ENCODE assay signal across 8 mouse cellular contexts in the genomic region with DNA sequence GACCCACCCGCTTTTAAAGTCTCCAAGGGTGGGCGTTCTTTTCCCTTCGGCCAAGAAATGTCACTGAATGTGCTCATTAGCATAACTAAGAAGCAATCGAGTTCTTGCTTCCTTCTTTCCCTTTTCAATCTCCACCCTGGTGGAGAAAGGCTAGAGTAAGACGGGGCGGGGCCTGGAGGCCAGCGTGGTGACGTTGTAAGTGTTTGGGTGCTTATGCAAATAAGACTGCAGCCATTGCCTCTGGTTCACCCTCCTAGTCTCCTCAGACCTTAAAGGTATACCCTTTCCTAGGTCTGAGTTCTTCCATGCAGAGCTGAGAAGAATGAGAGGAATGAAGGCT. TPM values are rescaled to one million over a fixed set of nuclear protein-coding genes. Genes with fewer than 3 reads are reported as not detected.
DNase-seq lines count a peak whose midpoint lies in the region; ATAC-seq lines count a peak whose summit lies in the region.

No protein-coding gene starts in this region.

- peak; percentile 91 for DNase-seq in MN1 (ENCODE audit: low spot score)
- peak; percentile 94 for DNase-seq in brain, adult 2 months (ENCODE audit: low read depth, low spot score)
- peak; percentile 36 to 61 for DNase-seq in left cerebral cortex, adult 8-10 months (ENCODE audit: low spot score in 2 of 2)
- peak; percentile 55 to 64 for DNase-seq in lung, postnatal 4 days
- peak; percentile 67 to 75 for DNase-seq in right cerebral cortex, adult 2 months (ENCODE audit: low spot score in 2 of 2)
- no peak for DNase-seq in B cell, adult 2 months

- no peaks in the 10 kb centered on the region for H3K9me3 ChIP-seq in embryonic facial prominence, embryonic 15.5 days (replicated peaks)
- H3K9me3 ChIP-seq in hindbrain, embryonic 15.5 days: no peaks in the 10 kb centered on the region

- 0% methylated on average over 8 of the region's 8 CpGs for WGBS in embryonic facial prominence, embryonic 15.5 days
- 0% methylated on average over 8 of the region's 8 CpGs for WGBS in hindbrain, embryonic 15.5 days

- H3K4me2 ChIP-seq in embryonic facial prominence, embryonic 15.5 days (replicated peaks): peak overlapping the region; percentile 97
- H3K4me2 ChIP-seq in hindbrain, embryonic 15.5 days: peak overlapping the region; percentile 91

- 0 out of 2 replicates have a peak, but pooled peaks cover 13% of the 10 kb centered on the region for H3K4me1 ChIP-seq in embryonic facial prominence, embryonic 15.5 days
- 0 out of 2 replicates have a peak, but pooled peaks cover 4% of the 10 kb centered on the region for H3K4me1 ChIP-seq in hindbrain, embryonic 15.5 days (replicated peaks)

- H3K27ac ChIP-seq in embryonic facial prominence, embryonic 15.5 days (replicated peaks): 0 out of 2 replicates have a peak overlapping the region, but pooled peaks have one; percentile 17
- H3K27ac ChIP-seq in hindbrain, embryonic 15.5 days (replicated peaks): peak overlapping the region; percentile 83

- H3K27me3 ChIP-seq in embryonic facial prominence, embryonic 15.5 days: 0 out of 2 replicates have a peak, but pooled peaks cover 6% of the 10 kb centered on the region
- H3K27me3 ChIP-seq in hindbrain, embryonic 15.5 days: no peaks in the 10 kb centered on the region

- peak overlapping the region; percentile 55 for H3K4me3 ChIP-seq in embryonic facial prominence, embryonic 15.5 days (replicated peaks)
- peak overlapping the region; percentile 71 for H3K4me3 ChIP-seq in hindbrain, embryonic 15.5 days

- no peaks in the 10 kb centered on the region for H3K36me3 ChIP-seq in embryonic facial prominence, embryonic 15.5 days
- no peaks in the 10 kb centered on the region for H3K36me3 ChIP-seq in hindbrain, embryonic 15.5 days

- H3K9ac ChIP-seq in embryonic facial prominence, embryonic 15.5 days: 0 out of 2 replicates have a peak overlapping the region, but pooled peaks have one; percentile 26
- peak overlapping the region; percentile 57 for H3K9ac ChIP-seq in hindbrain, embryonic 15.5 days

- ATAC-seq in embryonic facial prominence, embryonic 15.5 days (ENCODE audit: insufficient number of reproducible peaks, low FRiP score, low TSS enrichment, low read depth): peak; percentile 85; the same call in 1 of the 2 replicates
- peak; percentile 86 for ATAC-seq in hindbrain, embryonic 15.5 days (ENCODE audit: low FRiP score, low read depth)

RNA-seq across cellular contexts. Expression of a gene that starts 1.5 kb away (rescaled TPM):
- polyA plus RNA-seq in embryonic facial prominence, embryonic 15.5 days (2015; fragmentation: Nextera tagmentation; extraction: Ambion mirVana): 3.9 TPM in 2 replicates
- 67.9 and 77.8 TPM in 2 replicates for polyA plus RNA-seq in hindbrain, embryonic 15.5 days (2015; fragmentation: Nextera tagmentation; extraction: Ambion mirVana)
- 10 to 100 TPM; 53.6 to 58.4 (median 56.0) TPM for total RNA-seq in left cerebral cortex, adult 8-10 months (2022)

Comparison
In these comparisons a context has a peak if more than half of its experiments do, and no peak if none do; other contexts are left out.
1. DNase-seq: peak in MN1 (single experiment), brain, adult 2 months (single experiment), left cerebral cortex, adult 8-10 months (2 of 2), lung, postnatal 4 days (2 of 2) and right cerebral cortex, adult 2 months (2 of 2); none in B cell, adult 2 months (0 of 2).
2. RNA of a gene that starts 1.5 kb away (polyA plus RNA-seq): 67.9 to 77.8 TPM in hindbrain, embryonic 15.5 days; 3.9 TPM in embryonic facial prominence, embryonic 15.5 days; every median in the first group is over 10 times any median in the second.